Mouse (Mus musculus) kidney, adult 8-10 months (tissue): ENCODE results near the gene Tmem51.

Experiments
- DNase-seq, 2 experiments: peaks; one replicate each; pipeline ENCODE4 v3.0.0; 2022

Gene Tmem51

DNA sequence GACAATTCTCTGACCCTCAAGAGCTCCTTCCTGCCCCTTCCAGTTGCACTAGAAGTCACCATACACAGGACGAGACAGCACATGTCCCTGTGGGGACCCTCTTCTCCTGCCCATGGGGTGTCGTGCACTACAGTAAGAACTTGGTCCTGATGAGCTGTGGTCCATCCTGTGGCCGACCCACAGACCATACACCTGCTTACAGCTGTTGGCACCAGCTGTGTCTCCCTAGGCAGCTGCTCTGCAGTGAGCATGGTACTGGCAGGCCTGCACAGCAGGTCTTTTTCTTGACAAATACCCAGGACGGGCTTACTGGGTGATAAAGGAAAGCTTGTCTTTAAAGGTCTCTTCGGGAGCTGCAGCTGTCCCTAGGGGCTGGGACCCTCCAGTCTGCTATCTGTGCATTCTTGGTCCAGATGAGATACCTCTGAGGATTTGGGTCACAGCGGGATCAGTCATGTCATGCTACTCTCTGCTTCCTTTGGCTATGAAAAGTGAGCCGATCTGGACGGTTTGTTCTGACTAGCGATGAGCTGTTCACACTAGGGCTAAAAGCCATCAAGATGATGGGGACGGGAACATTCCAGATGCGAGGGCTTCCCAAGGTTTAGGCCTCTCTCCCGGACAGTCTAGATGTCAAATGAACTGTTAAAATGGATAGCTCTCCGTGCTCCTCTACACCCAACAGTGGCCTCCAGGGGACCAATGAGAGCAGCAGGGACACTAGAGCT is 24.8 kb downstream of the Tmem51 start:
- no peak for DNase-seq

DNA sequence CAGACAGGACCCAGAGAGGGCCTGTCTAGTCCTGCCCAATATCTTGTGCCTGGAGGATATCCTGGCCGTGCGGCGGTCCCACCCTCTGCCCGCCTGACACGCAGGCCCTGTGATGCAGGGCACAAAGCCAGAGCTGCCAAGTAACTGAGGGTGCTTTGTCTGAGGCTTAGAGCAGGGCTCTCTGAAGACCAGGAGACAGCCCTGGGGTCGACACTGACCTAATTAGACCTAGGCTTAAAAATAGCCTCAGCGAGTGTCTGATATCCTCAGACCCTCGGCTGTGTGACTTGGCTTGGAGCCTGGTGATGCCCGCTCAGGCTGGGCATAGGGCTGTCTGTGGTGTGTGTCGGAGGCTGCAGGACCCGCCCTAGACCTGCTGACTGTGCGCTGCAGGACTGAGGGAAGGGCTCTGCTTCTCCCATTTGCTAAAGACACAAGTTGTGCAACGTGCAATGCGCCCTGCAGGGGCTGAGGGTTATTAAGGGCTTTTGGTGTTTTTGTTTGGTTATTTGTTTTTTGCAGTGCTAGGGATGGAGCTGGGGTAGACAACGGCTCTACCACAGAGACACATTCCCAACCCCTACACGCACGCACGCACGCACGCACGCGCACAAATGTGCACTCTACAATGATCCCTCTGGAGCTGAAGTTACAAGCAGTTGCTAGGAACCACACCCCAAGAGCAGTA is 26.4 kb downstream of the Tmem51 start:
- DNase-seq = no peak

- no peak for DNase-seq
Observed at GRCm38 (mm10) chr4:142055600-142055999, 28.5 kb downstream of the Tmem51 start.

DNA sequence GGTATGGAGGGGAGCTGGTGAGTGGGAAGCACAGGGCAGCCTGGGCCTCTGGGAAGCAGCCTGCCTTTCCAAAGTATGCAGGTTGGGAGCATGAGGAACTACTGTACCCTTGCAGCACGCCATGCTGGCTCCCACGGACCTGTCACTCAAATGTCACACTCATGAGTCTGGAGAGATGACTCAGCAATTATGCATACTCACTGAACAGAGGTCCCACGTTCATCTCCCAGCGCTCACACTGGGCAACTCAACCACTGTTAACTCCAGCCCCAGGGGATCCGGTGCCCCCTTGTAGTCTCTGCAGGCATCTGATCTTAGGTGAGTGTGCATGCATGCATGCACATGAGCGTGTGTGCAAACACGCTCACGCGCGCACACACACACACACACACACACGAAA is 29.5 kb downstream of the Tmem51 start:
- no peak for DNase-seq

DNA sequence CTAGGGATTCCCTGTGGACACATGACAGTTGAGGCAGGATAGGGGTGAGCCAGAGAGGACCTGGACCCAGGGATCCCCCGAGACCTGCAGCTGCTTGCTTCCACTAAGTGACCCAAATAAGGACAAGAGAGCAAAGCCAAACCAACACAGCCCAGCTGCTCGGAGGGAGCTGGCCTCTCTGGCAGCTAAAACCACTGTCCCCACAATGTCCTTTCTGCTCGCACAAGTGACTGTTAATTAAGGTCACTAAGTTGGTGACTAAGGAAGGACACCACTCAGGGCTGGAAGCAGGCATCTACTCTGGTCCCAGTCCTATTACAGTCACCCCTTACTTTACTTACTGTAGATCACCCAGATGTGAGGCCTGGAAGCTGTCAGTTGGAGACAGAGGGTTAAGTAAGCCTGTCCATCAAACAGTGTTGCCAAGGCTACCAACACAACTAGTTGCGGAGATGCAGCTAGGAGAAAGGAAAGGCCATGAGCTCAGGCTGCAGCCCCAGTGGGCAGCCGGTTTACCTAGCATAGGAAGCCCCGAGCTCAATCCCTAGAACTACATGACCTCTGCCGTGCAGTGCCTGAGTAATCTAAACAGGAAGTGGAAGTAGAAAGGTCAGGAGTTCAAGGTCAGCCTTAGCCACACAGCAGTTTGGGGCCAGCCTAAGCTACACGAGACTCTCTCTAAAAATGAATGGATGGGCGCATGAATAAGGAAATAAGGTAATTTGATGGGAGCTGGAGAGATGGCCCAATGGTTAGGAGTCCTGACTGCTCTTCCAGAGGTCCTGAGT is 30.2 kb downstream of the Tmem51 start:
- DNase-seq = no peak

- DNase-seq = no peak
Observed at GRCm38 (mm10) chr4:142053261-142053660, 30.8 kb downstream of the Tmem51 start.

- peak; percentile 79 to 86 for DNase-seq
Observed at GRCm38 (mm10) chr4:142052391-142053132, 31.5 kb downstream of the Tmem51 start.

GRCm38 (mm10) chr4:142051883-142052282 is 32.2 kb downstream of the Tmem51 start:
- DNase-seq = peak in 1 of 2 experiments; percentile 66

DNA sequence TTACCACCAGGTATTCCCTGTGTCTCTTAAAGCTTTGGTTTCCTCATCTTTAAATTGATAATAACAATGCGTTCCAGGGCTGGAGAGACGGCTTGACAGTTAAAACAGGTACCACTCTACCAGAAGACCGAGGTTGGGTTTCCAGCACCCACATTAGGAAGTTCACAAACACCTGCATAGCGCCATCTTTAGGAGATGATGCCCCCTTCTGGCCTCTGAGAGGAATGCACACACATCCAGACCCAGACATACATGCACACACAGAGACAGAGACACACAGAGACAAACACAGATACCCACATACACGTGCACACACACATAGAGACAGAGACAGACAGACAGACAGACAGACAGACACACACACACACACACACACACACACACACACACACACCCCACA is 34.1 kb downstream of the Tmem51 start:
- no peak for DNase-seq

DNA sequence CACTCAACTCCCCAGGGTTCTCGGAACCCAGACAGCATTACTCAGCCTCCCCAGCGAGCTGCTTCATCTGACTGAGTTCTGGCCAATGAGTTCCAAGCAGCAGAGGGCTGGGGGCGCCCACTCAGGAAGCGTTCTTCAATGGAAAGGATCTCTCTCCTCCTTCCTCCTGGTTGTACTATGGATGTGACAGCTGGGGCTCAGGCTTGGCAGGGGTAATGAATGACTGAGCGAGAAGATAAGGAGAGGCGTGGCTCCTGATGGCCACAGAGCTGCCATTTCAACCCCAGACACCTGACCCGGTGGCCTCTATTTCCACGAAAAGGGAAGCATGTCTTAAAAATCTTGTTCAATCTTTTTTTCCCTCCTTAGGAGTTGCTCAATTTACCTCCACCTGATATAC is 35.7 kb downstream of the Tmem51 start:
- DNase-seq = no peak

- DNase-seq = peak; percentile 88 to 95
Observed at GRCm38 (mm10) chr4:142047005-142047404, 37.1 kb downstream of the Tmem51 start.

DNA sequence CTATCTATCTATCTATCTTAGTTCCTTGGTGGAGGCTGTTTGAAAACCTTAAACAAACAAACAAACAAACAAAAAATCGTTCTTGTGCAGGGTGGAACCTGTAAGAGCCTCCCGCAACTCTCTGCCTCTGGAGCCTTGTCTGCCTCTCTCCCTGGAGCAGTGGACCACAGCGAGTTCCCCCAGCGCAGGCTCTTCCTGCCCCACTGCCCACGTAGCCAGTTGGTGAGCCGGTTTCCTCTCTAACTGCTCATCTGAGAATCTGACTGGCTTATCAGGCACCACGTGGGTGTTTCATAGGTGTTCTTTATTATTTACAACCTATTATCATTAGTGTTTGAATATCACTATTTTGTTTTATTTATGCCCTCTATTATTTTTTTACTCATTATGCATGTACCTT is 37.6 kb downstream of the Tmem51 start:
- DNase-seq = no peak

GRCm38 (mm10) chr4:142045595-142046163 is 38.4 kb downstream of the Tmem51 start:
- no peak for DNase-seq

DNA sequence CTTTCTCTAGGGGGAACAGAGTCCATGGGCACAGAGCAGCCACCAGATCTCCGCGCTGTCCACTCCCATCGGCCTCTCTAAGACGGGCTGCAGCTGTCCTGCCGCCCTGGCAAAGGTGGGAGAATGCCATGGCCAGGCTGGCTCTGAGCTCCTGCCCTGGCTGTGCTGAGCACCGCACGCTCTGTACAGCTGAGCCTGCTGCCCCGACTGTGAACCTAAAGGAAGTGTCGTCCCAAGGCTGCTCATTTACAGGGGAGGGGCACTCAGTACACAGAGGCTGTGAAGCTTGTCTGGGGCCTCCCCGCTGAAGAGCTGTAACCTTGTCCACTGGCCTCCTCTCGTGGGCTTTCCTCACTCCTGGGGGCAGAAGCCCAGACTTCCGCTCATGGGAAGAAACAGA is 39.7 kb downstream of the Tmem51 start:
- DNase-seq = no peak

GRCm38 (mm10) chr4:142039662-142040353 is 44.3 kb downstream of the Tmem51 start:
- DNase-seq = no peak

DNA sequence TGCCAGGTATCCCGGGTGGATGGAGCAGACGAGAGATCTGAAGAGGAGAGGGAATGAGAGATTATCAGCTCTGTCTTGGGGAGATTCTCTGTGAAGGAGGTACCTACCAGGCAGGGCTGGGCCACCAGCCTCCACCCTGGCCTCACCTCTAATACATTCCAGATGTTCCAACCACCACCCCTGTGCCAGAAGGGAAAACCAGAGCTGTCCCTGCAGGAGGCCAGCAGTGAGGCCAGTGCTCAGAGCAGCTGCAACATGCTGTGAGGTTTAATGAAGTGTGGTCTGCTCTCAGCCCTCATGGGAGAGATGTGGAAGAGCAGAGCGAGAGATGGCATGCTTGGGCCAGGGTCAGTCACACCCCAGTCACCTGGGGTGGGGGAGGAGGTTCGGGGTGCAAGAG is 46.2 kb downstream of the Tmem51 start:
- no peak for DNase-seq

DNA sequence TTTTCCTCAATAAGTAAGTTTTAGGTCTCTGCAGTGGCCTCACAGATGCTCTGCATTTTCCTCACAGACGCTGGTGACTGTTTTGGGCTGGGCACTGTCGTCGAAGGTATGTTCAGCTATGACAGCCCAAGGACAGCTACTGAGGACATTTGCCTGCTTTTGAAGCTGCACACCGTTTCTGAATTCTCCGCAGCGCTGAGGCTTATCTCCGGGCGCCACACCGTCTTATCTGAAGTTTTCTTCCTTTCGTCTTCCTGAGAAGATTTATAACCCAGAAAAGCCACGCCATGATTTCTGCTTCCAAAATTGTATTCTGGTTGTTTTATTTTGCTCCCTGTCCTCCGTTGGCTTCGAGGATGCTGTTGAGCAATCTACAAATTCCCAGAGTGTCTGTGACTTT is 55.6 kb downstream of the Tmem51 start:
- no peak for DNase-seq

- no peak for DNase-seq
Observed at GRCm38 (mm10) chr4:142026965-142027364, 57.1 kb downstream of the Tmem51 start.

- DNase-seq = no peak
Observed at GRCm38 (mm10) chr4:142024536-142024935, 59.6 kb downstream of the Tmem51 start.

GRCm38 (mm10) chr4:142023166-142023565 is 60.9 kb downstream of the Tmem51 start:
- no peak for DNase-seq

- DNase-seq = no peak
Observed at GRCm38 (mm10) chr4:142017686-142018085, 66.4 kb downstream of the Tmem51 start.
